Mouse (Mus musculus) G1E (cell line): Measurements from ENCODE around the gene Gm49027.

Source experiments
- CTCF ChIP-seq: IDR thresholded peaks from 2 replicates; pipeline ENCODE4 v1.5.1; 2012; ENCODE audit warnings: low read depth, low read length, inconsistent platforms, mixed read lengths
- GATA1 ChIP-seq: IDR thresholded peaks from 2 replicates; pipeline ENCODE4 v1.6.1; 2012; ENCODE audit warnings: borderline replicate concordance, low read length, inconsistent platforms, mixed read lengths
- GATA2 ChIP-seq: IDR thresholded peaks from 2 replicates; pipeline ENCODE4 v1.6.1; 2012; ENCODE audit warnings: low read depth, low read length, inconsistent platforms, borderline replicate concordance
- POLR2AphosphoS5 ChIP-seq: IDR thresholded peaks from 2 replicates; pipeline ENCODE4 v1.6.1; 2012; ENCODE audit warnings: low read depth, low read length, inconsistent platforms; ENCODE audit not compliant: insufficient replicate concordance

DNA sequence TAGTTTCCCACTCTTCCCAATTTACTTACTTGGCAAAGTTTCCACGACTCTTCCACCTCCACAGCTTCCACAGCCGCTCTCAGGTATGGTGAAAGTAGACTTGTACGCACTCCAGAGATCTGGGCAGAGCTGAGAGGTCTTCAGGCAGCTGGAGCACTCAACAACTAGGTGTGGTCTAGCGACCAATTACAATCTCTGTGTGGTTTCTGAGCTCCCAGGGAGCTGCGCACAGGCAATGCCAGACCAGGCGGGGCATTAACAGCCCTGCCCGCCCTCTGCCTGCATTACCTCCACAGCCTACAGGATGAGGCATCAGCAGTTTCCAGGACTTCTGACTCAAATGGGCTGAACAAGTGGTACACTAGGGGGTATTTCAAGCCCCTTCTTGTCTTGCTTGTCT lies at the start of gene Gm49027:
- no peak for TF ChIP-seq CTCF
- no peak for TF ChIP-seq GATA1
- TF ChIP-seq POLR2AphosphoS5 = no peak
- TF ChIP-seq GATA2 = no peak
